Mouse (Mus musculus): ENCODE data around the gene Mob3b. TPM values are rescaled to one million over a fixed set of nuclear protein-coding genes. Genes with fewer than 3 reads are reported as not detected.
A peak's percentile ranks its signal among the peaks of the same experiment; 100 is the strongest.

Mob3b gene
- total RNA-seq, 2 experiments from 2014 or later = 2.5 to 6.2 TPM

DNA sequence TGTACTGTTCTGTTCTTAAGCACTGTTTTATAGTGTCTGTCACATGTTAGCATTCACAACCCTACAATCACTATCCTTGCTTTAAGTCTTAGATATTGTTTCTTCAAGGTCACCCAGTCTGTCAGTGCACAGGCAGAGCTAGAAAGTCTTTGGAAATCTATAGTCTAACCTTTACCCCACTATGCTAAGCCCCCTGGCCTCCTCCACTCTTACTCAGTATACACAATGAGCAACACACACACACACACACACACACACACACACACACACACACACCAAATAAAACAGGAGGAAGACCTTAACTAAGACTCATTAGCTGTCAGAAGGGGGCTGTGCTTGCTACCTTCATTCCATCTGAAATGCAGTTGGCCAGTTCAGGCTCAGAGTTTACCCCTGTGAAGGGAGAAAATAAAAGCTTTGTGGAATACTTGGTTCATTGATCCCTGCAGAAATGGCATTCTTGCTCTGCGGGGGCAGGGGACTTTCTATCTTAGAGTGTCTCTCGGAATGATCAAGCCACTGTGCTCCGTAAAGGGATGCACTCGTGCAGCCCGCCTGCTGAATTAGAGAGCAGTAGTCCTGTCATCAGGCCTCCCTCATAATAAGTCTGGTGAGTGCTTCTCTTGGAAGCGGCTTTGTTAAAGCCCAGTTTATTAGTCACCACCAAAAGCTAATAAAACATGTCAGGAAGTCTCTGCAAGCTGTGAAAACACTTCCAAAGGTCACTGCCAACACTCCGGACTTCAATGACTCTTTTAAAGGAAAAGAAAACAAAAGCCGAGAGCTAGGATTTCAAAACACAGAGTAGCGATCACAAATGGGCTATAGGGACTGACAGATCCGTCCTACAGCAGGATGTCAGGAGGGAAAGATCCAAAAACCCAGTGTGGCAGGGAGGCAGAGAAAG, 144.6 kb downstream of the Mob3b start:
- ATAC-seq (replicated peaks; ENCODE audit: poor library complexity) = no peak

DNA sequence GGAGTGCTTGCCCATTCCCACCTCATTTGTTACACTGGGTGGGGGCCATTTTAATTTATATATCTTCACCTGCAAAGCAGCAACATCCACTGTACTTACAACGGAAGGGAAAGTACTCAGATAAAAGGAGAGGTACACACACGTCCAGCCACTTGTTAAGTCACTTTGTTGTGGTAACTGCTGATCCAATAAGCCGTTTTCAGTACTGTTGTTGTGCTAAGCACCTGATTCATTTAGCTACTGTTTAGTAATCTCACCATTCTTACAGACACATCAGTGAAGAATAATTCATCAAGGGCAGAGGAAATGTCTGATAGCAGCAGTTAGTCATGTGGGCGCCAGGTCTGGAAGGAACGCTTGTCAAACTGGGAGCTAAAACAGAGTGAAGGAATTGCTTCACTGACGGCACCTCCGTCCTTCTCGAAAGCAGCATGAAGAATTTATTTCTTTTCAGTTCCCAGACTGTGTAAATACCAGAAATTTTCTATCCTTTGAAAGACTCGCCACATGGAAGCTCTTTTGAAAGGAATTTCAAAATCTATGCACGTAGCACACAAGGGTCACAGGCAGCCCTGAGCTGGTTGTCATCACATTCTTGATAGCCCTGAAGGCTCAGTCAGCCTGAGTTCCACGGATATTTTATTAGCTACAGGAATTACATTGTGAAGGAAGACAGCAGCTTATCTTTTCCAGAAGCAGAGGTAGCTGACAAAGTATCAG, 150.6 kb downstream of the Mob3b start:
- no peak for ATAC-seq (replicated peaks; ENCODE audit: poor library complexity)

DNA sequence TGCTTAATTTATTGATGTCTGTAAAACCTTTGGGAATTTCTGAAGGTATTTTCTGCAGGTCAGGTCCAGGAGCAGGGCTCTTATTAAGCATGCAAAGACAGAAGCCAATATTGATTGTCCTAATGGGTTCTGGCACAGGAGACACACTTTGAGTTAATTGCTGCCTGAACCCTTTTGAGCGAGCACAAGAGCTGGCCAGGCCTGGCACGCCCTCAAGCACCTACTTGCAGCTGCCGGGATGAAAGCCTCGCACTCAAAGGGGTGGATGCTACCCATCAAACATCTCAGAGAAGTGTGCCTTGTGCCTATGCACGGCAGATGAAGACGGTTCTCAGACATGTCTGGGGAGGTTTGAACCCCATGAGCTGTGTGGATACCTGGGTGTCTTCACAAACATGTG, 151.2 kb downstream of the Mob3b start:
- ATAC-seq (replicated peaks; ENCODE audit: poor library complexity) = no peak

DNA sequence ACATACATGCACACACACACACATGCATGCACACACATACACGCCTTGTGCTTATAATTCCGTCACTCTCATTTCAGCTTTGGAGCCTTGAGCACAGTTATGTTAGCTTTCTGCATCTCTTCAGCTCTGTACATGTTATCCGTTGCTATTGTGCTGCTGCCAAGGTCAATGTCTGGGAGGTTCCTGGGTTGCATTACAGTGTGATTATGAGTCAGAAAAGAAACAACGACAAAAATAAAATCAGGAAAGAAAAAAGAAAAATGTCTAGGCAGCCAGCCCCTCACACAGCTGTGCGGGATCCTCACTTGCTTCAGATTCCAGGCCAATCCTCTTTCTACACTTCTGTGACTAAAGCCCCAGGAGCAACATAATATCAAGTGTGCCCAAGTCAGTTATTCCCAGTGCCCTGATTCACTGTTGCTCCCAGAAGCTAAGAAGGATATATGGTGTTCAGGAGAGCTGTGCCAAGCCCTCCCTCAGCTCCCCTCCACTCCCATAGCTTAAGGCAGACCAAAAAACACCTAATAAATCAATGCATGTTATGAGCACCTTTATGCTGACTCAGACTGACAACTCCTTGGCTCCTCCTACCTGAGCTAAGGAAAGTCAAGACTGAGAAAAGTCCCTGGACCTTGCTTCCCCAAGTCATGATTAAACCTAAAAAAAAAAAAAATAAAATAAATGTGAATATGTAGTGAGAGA, 152.1 kb downstream of the Mob3b start:
- ATAC-seq (replicated peaks; ENCODE audit: poor library complexity) = no peak

DNA sequence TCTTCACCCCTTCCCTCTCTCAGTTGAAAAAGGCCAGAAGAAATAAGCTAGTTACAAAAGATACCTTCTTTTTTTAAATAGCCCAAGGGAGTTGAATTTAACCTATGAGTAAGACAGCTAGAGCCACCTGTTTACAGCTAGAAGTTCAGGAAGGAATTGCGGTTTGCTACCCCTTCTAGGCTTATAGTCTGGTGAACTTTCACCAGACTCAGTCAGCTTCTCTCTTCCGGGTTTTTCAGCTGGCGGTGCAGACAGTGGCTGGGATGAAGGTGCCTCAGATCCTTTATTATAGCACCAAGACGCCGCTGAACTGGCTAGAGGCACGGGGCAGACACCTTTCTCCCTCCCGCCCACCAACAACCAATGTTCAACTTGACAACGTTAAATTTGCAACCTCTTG, 152.8 kb downstream of the Mob3b start:
- ATAC-seq (replicated peaks; ENCODE audit: poor library complexity) = no peak

DNA sequence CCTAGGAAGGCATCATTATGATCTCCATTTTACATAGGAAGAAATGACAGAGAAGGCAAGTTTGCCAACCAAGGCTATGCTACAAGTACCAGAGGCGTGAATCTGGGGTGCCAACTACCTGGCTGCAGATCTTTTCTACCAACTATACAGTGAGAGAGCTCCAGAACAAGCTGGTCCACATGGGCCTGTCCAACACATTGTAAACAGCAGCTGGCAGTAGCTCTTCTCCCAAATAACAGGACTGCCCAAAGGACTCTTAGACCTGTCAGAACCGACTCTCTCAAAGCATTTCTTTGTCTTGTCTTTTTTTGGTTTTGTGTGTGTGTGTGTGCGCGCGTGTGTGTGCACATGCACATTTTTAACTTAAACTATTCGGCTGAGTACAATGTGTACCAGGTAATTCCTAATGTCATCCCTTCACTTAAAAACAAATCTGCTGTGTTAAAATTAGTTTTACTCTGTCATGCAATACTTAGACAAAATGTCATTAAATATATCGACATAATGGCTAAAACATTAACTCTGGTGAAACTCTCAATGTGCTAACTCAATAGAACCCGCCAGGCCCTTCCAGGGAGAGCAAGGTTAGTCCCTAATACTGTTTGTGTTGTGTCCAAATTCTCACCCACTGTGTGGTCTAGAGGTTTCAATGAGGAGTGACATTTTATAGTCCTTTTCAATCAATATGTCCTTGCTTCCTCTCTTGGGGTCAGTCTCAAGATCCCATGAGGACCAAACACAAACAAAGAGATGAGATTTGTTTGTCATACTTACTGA, 153.5 kb downstream of the Mob3b start:
- no peak for ATAC-seq (replicated peaks; ENCODE audit: poor library complexity)

DNA sequence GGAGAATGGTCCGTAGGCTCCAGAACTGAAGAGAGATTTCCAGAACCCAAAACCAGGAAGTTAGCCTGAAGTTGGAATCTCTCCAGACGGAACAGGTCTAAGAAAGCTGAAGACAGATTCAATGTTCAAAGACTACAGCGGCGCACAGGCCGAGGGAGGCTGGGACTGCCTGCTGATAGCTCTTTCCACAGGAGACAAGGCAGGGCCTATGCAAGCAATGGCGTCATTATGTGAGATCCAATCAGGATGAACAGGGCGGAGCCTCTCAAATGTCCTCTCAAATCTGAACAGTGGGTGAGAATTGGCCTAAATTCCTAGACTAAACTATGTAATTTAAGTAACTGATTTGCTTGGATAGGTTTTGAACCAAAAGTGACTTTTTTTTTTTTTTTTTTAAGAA, 160.7 kb downstream of the Mob3b start:
- ATAC-seq (replicated peaks; ENCODE audit: poor library complexity) = no peak

DNA sequence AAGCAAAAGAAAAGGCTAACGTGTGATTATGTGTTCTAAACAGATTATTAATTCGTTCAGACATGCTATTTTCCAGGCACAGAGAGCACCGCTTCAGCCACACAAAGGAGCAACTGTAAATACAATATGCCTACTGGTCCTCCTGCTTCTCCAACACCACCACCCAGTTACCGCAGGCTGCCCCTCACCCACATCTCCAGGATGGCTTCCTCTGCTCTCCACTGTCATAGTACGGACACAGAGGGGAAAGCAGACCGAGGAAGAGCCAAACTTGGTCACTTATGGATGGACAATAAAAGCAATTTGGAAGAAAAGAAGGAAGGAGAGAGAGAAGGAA, 163.7 kb downstream of the Mob3b start:
- no peak for ATAC-seq (replicated peaks; ENCODE audit: poor library complexity)

DNA sequence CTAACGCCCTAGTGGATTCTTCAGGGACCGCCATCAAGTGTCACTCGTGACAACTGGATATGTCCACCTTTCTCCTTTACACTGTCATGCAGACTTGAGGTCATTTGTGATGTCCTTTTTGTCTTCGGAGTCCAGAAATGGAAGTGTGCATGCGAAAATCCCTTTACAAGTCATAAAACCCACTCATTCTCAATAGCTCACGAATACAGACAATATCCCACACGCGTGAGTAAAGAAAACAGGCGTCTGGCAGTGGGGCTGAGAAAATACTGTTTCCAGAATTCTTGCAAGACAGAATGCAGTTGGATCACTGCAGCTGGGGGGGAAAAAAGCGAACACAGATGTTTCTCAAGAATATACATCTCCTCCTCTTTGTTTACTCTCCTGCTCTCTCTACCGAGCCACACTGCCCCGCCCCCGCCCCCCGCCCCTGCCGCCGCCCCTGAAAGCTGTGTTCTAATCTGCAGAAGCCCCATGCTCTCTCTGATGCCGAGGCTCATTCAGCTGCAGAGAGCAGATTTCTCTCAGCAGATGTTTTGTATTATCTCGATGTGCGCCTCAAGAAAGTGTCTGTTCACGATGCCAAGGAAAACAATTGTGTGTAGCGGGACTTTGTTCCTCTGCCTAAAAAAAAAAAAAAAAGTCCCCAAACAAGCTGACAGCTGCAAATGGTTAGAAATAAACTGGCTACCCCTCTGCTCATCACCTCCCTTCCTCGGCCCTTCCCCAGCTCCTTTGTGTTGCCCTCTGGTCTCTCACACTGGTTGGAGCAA, 164.2 kb downstream of the Mob3b start:
- no peak for ATAC-seq (replicated peaks; ENCODE audit: poor library complexity)

DNA sequence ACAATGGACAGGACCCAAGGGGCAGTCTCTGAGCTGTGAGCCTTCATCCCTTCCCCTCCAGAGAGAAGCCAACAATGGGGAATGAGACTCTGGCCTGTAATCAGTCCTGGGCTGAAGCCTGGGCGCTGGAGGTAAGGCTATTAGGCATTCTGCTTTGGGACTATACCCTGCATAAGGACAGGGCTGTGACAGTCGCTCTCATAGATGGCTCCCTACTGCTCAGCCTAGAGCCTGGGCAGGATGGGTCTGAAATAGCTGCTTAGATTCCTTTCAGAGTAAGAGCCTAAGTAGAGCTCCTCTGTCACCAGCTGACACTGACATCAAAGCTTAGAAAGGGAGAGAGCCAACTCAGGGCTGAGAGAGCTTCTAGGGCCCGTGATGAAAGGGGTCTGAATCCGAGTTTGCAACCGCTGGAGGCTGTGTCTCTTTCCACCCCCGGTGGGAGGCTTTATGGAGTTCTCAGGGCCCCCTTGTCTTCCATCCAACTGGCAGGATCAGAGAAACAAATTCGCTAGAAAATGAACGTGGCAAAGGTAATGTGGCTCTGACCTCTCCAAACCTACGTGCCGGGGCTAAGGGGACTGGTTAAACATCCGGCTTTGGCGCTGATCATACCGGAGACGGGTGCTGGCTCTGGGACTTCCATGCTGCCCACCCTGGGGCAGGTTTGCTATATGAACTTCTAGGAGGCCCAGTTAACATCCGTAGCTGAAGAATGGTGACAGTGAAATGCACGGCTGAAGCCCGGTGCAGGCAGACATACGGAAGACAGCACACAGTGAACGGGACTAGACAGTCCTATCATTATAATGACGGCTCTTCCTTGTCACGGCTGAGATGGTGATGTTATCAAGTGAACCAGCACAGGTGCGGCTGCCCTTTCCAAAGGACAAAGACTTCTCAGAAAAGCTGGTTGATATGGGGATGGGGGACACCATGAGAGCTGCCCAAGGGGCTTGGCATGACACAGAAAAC, 165.1 kb downstream of the Mob3b start:
- no peak for ATAC-seq (replicated peaks; ENCODE audit: poor library complexity)

DNA sequence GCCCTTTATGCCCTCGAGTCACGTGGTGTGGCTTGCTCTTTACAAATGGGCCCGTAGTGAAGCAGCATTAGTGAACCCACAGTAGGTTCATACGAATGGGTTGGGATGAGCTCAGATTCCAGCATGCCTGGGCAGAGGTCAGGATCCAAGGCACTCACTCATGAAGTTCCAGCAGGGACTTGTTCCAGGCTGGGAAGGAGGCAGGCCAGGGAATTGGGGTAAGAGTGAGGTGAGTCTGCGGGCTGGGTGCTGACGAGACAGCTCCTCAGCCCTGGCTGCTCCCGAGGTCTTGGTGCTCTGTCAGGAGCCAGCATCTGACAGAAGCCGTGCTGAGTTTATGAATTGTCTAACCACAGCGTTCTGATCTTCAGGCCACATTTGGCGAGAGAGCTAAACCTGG, 166.2 kb downstream of the Mob3b start:
- ATAC-seq (replicated peaks; ENCODE audit: poor library complexity) = no peak

DNA sequence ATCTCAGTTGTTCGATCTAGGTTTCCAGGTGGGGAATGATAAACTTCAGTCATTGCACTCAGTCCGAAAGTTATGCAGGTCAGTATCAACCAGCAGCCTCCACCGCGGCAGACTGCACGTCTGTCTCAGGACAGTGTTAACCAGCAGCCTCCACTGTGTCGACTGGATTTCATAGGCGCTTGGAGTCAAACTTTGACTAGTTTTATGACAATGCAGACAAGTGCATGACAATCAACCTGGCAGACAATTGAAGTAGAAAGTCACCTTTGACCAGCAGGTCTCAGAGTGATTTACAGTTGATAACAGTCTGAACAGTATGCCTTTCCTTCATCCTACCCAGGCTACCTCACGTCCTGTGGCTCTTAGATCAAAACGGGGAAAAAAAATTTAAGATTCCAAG, 166.6 kb downstream of the Mob3b start:
- ATAC-seq (replicated peaks; ENCODE audit: poor library complexity) = no peak

DNA sequence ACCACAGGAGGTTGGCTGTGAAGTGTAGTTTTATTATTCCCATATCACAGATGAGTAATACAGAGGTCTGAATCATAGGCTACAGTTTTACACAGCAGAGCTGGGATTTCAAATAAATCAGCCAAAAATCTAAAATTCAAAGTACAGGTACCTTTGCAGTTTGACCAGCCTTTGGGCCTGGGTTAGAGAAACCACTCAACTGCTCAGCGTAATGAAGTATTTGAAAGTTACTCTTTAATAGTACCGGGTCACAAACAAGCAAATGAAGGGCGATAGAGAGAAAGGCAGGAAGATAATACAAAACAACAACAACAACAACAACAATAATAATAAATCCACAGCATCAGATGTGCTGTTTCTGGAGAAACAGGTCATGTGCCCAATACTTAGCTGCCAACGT, 169.7 kb downstream of the Mob3b start:
- no peak for ATAC-seq (replicated peaks; ENCODE audit: poor library complexity)

DNA sequence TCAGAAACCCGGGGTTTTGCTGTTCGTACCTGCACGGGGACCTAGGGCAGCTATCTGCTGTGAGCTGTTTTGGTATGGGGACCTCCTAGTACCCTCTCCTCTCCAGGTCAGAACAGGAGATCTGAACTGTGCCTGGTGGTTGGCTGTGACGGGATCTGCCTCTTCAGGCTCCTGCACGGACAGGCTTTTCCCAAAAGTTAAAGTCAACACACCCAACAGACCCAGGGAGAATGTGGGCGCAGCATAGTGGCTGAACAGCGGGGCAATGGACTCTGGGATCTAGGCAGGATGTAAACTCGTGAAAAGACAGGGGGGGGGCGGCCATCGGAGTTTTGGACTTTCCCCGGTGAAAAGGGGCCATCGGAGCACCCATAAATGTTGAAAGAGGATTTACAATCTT, 170.2 kb downstream of the Mob3b start:
- no peak for ATAC-seq (replicated peaks; ENCODE audit: poor library complexity)

DNA sequence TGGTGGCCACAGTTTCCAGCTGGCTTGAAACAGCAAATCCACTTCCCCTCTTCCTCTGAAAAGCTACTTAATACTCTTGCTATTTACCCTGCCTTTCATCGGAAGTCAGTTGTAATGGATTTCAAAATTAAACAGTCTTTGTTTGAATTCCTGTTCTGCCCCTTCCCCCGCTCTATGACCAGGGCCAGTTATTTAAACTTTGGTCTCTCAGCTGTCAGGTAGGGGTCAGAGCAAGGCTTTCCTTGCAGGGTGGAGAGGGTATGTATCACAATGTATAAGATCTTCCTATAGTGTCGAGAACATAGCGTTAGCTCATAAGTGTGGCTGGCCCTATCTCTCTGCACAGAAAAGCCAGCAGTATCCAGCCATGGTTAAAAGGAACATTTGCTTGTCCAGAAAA, 170.6 kb downstream of the Mob3b start:
- ATAC-seq (replicated peaks; ENCODE audit: poor library complexity) = peak; percentile 50

DNA sequence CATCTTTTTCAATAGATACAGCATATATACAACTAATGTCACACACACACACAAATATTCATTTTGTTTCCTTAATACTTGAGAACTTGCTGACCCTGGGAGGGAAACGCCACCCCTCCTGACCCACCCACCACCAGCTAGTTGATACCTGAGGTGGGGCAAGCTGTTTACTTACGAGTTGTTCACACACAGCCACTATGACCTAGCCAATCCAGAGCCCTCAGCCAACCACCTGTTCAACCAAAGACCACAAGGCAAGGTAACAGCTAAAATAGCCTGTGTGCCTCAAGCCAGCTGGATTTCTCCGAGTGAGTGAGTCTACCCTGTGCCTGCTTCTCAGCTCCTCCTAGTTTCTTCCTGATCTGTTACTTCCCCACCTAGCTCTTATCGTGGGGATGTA, 172.9 kb downstream of the Mob3b start:
- ATAC-seq (replicated peaks; ENCODE audit: poor library complexity) = no peak

DNA sequence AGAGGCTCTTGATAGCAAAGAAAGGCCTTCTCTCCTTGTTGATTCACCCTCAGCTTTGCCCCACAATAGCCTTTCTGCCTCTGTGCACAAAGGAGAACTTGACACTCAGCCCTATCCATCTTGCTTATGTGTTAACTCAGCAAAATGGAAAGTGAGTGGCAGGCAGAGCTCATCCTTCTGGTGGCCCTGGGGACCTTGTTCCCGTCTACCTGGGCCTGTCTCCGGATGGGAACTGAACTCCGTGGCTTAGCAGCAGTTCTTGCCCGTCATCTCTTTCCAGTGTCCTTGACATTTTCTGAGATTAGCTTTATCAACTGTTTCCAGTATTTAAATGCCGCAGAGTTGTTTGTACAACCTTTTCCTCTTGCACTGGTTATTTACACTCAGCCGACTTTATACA, 173.8 kb downstream of the Mob3b start:
- ATAC-seq (replicated peaks; ENCODE audit: poor library complexity) = no peak

DNA sequence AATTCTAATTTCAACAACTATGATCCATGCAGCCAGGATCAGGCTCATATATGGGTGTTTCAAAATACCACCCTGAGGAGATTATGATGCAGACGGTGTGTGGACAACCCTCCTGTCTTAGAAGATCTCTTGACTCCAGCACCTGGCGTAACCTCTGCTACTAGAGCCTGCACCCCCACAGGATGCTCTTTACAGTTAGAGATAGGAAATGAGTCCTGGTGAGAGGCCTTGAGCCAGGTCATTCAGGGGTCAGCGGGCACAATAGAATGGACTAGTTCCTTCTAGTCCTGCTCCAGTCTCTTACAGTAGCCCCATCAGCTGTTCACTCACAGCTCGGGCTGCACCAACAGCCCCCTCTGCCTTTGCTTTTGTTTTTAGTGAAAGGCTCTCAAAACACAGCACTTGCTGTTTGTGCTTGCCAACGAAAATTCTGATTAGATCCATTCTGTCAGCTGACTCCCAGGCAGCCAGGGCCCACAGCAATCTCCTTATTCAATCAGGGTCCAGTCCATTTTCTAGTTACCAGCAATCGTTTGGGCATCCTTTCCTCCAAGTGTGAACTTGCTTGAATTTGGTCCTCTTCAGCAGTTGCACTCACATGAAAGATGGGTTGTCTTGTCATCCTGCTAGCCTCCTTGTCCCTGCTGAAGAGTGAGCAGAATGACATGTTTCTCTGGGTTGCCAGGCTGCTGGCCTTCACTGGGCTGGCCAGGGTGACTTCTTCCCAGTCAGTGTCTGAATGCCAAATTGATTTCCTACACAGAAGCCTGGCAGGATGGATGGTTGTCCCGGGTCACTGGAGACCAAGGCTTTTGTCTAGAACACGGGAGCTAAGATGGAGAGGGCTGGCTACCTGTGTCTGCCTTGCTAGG, 175.7 kb downstream of the Mob3b start:
- ATAC-seq (replicated peaks; ENCODE audit: poor library complexity) = no peak
